Mouse (Mus musculus) testis, adult 2 months (tissue): ENCODE data around the gene Sema3a. TPM values are rescaled to one million over a fixed set of nuclear protein-coding genes. Genes with fewer than 3 reads are reported as not detected.

Source experiments
- H3K27ac ChIP-seq: fragments of 200-500 bp; 2 replicates; pipeline ENCODE4 v1.5.1; 2012; ENCODE audit warnings: low read depth, low read length; ENCODE audit not compliant: control insufficient read depth, insufficient read depth
- H3K27me3 ChIP-seq: fragments of 200-500 bp; 2 replicates; pipeline ENCODE4 v1.6.1; 2012; ENCODE audit warnings: mild to moderate bottlenecking, low read length, moderate library complexity; ENCODE audit not compliant: control insufficient read depth, insufficient read depth
- H3K36me3 ChIP-seq: fragments of 200-500 bp; 2 replicates; pipeline ENCODE4 v1.6.1; 2012; ENCODE audit warnings: mild to moderate bottlenecking, low read length; ENCODE audit not compliant: control insufficient read depth, insufficient read depth
- H3K4me1 ChIP-seq: fragments of 200-500 bp; 2 replicates; pipeline ENCODE4 v1.6.1; 2012; ENCODE audit warnings: low read length; ENCODE audit not compliant: control insufficient read depth, insufficient read depth
- H3K4me3 ChIP-seq: fragments of 200-500 bp; 2 replicates; pipeline ENCODE4 v1.5.1; 2012; ENCODE audit warnings: low read depth, mild to moderate bottlenecking, low read length, moderate library complexity, mixed read lengths; ENCODE audit not compliant: control insufficient read depth
- CTCF ChIP-seq: fragments of 200-500 bp; IDR thresholded peaks from 2 replicates; pipeline ENCODE4 v1.5.1; 2012; ENCODE audit warnings: low read depth, mild to moderate bottlenecking, inconsistent platforms, low read length, moderate library complexity; ENCODE audit not compliant: control insufficient read depth, insufficient read depth, insufficient replicate concordance
- POLR2A ChIP-seq: fragments of 200-500 bp; IDR thresholded peaks from 2 replicates; pipeline ENCODE4 v1.6.1; 2012; ENCODE audit warnings: low read depth, mild to moderate bottlenecking, inconsistent platforms, low read length, moderate library complexity; ENCODE audit not compliant: control insufficient read depth
- polyA plus RNA-seq: library from polyadenylated mRNA; depleted of rRNA; stranded (reverse); fragments of >200 nt; gene quantifications from 2 replicates; pipeline ENCODE4 v1.2.3, GENCODE M21; 2012

The Sema3a gene
- polyA plus RNA-seq, 1 experiment: 0.10 TPM

- no peak overlapping the region for H3K27ac ChIP-seq
- H3K4me3 ChIP-seq: no peak overlapping the region
- TF ChIP-seq POLR2A (no peak), CTCF (no peak)
- H3K36me3 ChIP-seq: no peaks in the 10 kb centered on the region
- H3K4me1 ChIP-seq: no peaks in the 10 kb centered on the region
- H3K27me3 ChIP-seq: no peaks in the 10 kb centered on the region
Observed at GRCm38 (mm10) chr5:13127121-13127520, 1.9 kb downstream of the Sema3a start.

GRCm38 (mm10) chr5:13144733-13145457 is 19.7 kb downstream of the Sema3a start:
- no peak overlapping the region for H3K27ac ChIP-seq

GRCm38 (mm10) chr5:13149909-13150308 is 24.7 kb downstream of the Sema3a start:
- TF ChIP-seq POLR2A (no peak), CTCF (no peak)
- no peak overlapping the region for H3K4me3 ChIP-seq
- no peak overlapping the region for H3K27ac ChIP-seq
- H3K27me3 ChIP-seq: no peaks in the 10 kb centered on the region
- no peaks in the 10 kb centered on the region for H3K36me3 ChIP-seq
- H3K4me1 ChIP-seq: no peaks in the 10 kb centered on the region

More at GRCm38 (mm10) chr5:13144733-13145457, 19.7 kb downstream of the Sema3a start:
- Histone ChIP-seq H3K27me3 (no peaks in the 10 kb centered on the region), H3K36me3 (no peaks in the 10 kb centered on the region), H3K4me1 (no peaks in the 10 kb centered on the region), H3K4me3 (no peak overlapping the region)
- TF ChIP-seq CTCF (no peak), POLR2A (no peak)

GRCm38 (mm10) chr5:13151002-13151401 is 25.8 kb downstream of the Sema3a start:
- no peaks in the 10 kb centered on the region for H3K36me3 ChIP-seq
- TF ChIP-seq POLR2A: no peak
- TF ChIP-seq CTCF: no peak
- H3K27ac ChIP-seq: no peak overlapping the region
- H3K4me3 ChIP-seq: no peak overlapping the region
- no peaks in the 10 kb centered on the region for H3K4me1 ChIP-seq
- no peaks in the 10 kb centered on the region for H3K27me3 ChIP-seq

- H3K27me3 ChIP-seq: no peaks in the 10 kb centered on the region
- no peaks in the 10 kb centered on the region for H3K36me3 ChIP-seq
- no peak overlapping the region for H3K27ac ChIP-seq
- H3K4me1 ChIP-seq: no peaks in the 10 kb centered on the region
- TF ChIP-seq POLR2A (no peak), CTCF (no peak)
- no peak overlapping the region for H3K4me3 ChIP-seq
Observed at GRCm38 (mm10) chr5:13157761-13158612, 32.8 kb downstream of the Sema3a start.

GRCm38 (mm10) chr5:13182186-13182585 is 57.0 kb downstream of the Sema3a start:
- Histone ChIP-seq H3K36me3 (no peaks in the 10 kb centered on the region), H3K4me1 (no peaks in the 10 kb centered on the region), H3K27me3 (no peaks in the 10 kb centered on the region), H3K27ac (no peak overlapping the region), H3K4me3 (no peak overlapping the region)
- no peak for TF ChIP-seq POLR2A
- TF ChIP-seq CTCF: no peak

- Histone ChIP-seq H3K27me3 (no peaks in the 10 kb centered on the region), H3K4me1 (no peaks in the 10 kb centered on the region), H3K4me3 (no peak overlapping the region), H3K27ac (no peak overlapping the region), H3K36me3 (no peaks in the 10 kb centered on the region)
- TF ChIP-seq POLR2A: no peak
- no peak for TF ChIP-seq CTCF
Observed at GRCm38 (mm10) chr5:13197886-13198285, 72.7 kb downstream of the Sema3a start.
